Mouse (Mus musculus): ENCODE data around the gene Opa1. TPM values are rescaled to one million over a fixed set of nuclear protein-coding genes. Genes with fewer than 3 reads are reported as not detected.

Opa1 gene
- polyA plus RNA-seq, 1 experiment from 2014 or later: 49.6 TPM

DNA sequence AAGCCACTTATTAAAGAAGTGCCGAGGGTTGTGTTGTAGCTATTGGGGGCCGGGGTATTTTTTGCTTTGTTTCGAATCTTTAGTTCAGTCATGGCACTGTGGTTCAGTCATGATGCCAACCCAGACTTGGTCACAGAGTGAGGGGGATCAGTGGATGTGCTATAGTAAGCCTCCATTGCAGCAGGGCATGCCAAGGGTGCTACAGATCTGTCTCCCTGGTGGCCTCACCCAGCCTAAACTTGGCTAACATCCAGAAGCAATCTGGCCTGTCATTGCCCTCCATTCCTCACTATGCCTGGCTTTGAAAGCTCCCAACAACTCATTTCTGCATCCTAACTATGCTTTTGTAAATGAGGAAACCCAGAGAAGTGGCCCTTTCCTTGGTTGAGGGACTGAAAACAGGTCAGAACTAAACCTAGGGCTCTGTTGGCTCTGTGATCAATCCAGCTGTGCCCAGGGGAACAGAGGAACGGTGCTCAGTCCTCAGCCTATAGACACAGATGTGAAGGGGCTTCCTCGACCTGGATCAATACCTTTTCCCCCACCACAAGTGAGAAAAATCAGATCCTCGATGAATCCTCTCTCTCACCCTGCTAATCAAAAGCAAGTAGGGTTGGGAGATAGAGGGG, 114.8 kb downstream of the Opa1 start:
- DNase-seq (ENCODE audit: low spot score, missing footprints) (no peak), ATAC-seq (ENCODE audit: low FRiP score) (no peak)
- WGBS: 71% methylated on average over 6 of the region's 6 CpGs
- no peak overlapping the region for H3K27ac ChIP-seq (ENCODE audit: low read depth, low read length)
- no peak overlapping the region for H3K4me2 ChIP-seq
- H3K4me1 ChIP-seq (ENCODE audit: control insufficient read depth, insufficient read depth, low read length): peaks cover 6% of the 10 kb centered on the region
- 0 out of 2 replicates have a peak, but pooled peaks cover 4% of the 10 kb centered on the region for H3K9me3 ChIP-seq (ENCODE audit: control insufficient read depth, low read length)
- no peak overlapping the region for H3K9ac ChIP-seq (ENCODE audit: low read length)
- no peaks in the 10 kb centered on the region for H3K36me3 ChIP-seq (ENCODE audit: control insufficient read depth, insufficient read depth, low read length)
- H3K4me3 ChIP-seq (ENCODE audit: low read depth, low read length): no peak overlapping the region
- H3K27me3 ChIP-seq (ENCODE audit: control insufficient read depth, insufficient read depth, low read length): peaks cover 22% of the 10 kb centered on the region

DNA sequence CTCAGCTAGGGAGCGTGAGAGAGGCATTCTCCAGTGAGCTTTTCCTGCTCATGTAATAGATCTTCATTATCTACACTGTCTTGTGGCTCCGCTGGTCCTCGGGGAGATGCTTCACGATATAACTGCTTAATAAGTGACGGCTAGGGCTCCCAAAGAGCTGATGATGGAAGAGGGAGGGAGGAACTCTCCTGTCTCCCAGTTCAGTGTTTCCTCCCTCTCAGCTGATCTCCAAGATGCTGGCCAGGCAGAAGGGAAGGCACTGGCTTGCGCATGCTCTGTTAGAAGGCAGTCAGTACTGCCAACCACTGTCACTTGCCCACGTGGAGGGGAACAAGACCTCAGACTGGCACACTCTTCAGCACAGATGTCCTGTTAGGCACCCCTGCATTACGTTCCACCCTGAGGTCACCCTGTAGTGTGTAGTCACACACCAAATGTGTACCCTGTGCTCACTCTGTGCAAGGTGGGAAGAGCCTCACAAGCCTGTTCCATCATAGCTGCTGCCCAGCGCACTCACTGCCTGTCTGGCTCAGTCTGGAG, 115.4 kb downstream of the Opa1 start:
- no peak overlapping the region for H3K4me2 ChIP-seq
- no peak overlapping the region for H3K4me3 ChIP-seq (ENCODE audit: low read depth, low read length)
- H3K9ac ChIP-seq (ENCODE audit: low read length): no peak overlapping the region
- ATAC-seq (ENCODE audit: low FRiP score): no peak
- H3K36me3 ChIP-seq (ENCODE audit: control insufficient read depth, insufficient read depth, low read length): no peaks in the 10 kb centered on the region
- 81% methylated on average over 9 of the region's 9 CpGs for WGBS
- peaks cover 6% of the 10 kb centered on the region for H3K4me1 ChIP-seq (ENCODE audit: control insufficient read depth, insufficient read depth, low read length)
- no peak overlapping the region for H3K27ac ChIP-seq (ENCODE audit: low read depth, low read length)
- peaks cover 4% of the 10 kb centered on the region; the same call in 1 of the 2 replicates for H3K9me3 ChIP-seq (ENCODE audit: control insufficient read depth, low read length)
- DNase-seq (ENCODE audit: low spot score, missing footprints): no peak
- H3K27me3 ChIP-seq (ENCODE audit: control insufficient read depth, insufficient read depth, low read length): peaks cover 17% of the 10 kb centered on the region

Other genes starting within 250 kb of the Opa1 start
- 0.20 and 0.30 TPM in 2 replicates for gene Atp13a5, start 200.6 kb upstream of the Opa1 start, polyA plus RNA-seq (2014; fragmentation: Nextera tagmentation; extraction: Ambion mirVana)
- gene Atp13a4, start 34.5 kb upstream of the Opa1 start, polyA plus RNA-seq (2014; fragmentation: Nextera tagmentation; extraction: Ambion mirVana): 0.17 and 0.33 TPM in 2 replicates